Mouse (Mus musculus): Measurements from ENCODE around the gene Commd3. TPM values are rescaled to one million over a fixed set of nuclear protein-coding genes. Genes with fewer than 3 reads are reported as not detected.

The Commd3 gene
- polyA plus RNA-seq, 1 experiment from 2014 or later, result 291 TPM

- ATAC-seq, result no peak
- H3K27me3 ChIP-seq (replicated peaks; ENCODE audit: control insufficient read depth, insufficient read depth, low read length), result peaks cover 16% of the 10 kb centered on the region
- peak overlapping the region; percentile 41 for H3K9ac ChIP-seq (replicated peaks; ENCODE audit: low read depth, low read length)
- peaks cover 22% of the 10 kb centered on the region for H3K4me1 ChIP-seq (replicated peaks; ENCODE audit: control insufficient read depth, insufficient read depth, low read length)
- no peaks in the 10 kb centered on the region for H3K9me3 ChIP-seq (ENCODE audit: control insufficient read depth, low read length)
- H3K4me3 ChIP-seq (replicated peaks; ENCODE audit: low read length), result peak overlapping the region; percentile 37
- H3K36me3 ChIP-seq (ENCODE audit: control insufficient read depth, insufficient read depth), result no peaks in the 10 kb centered on the region; the same call in 1 of the 2 replicates
- no peak overlapping the region for H3K27ac ChIP-seq (ENCODE audit: low read length)
- H3K4me2 ChIP-seq (ENCODE audit: low read length), result peak overlapping the region; percentile 59
- 3% methylated on average over 25 of the region's 29 CpGs for WGBS
These were observed 8.8 kb downstream of the Commd3 start for GRCm38 (mm10) chr2:18680961-18681360.

- peaks cover 34% of the 10 kb centered on the region for H3K27me3 ChIP-seq (replicated peaks; ENCODE audit: control insufficient read depth, insufficient read depth, low read length)
- no peak for ATAC-seq
- H3K4me2 ChIP-seq (ENCODE audit: low read length), result no peak overlapping the region
- H3K9me3 ChIP-seq (ENCODE audit: control insufficient read depth, low read length), result no peaks in the 10 kb centered on the region
- H3K4me1 ChIP-seq (replicated peaks; ENCODE audit: control insufficient read depth, insufficient read depth, low read length), result peaks cover 20% of the 10 kb centered on the region
- WGBS, result 68% methylated on average over 5 of the region's 5 CpGs
- H3K27ac ChIP-seq (ENCODE audit: low read length), result no peak overlapping the region
- H3K9ac ChIP-seq (replicated peaks; ENCODE audit: low read depth, low read length), result no peak overlapping the region
- H3K36me3 ChIP-seq (ENCODE audit: control insufficient read depth, insufficient read depth), result no peaks in the 10 kb centered on the region; the same call in 1 of the 2 replicates
- H3K4me3 ChIP-seq (replicated peaks; ENCODE audit: low read length), result no peak overlapping the region
These were observed 11.9 kb downstream of the Commd3 start for GRCm38 (mm10) chr2:18684062-18684461.

- Histone ChIP-seq H3K9me3 (ENCODE audit: control insufficient read depth, low read length) (no peaks in the 10 kb centered on the region), H3K36me3 (ENCODE audit: control insufficient read depth, insufficient read depth) (no peaks in the 10 kb centered on the region; the same call in 1 of the 2 replicates), H3K9ac (replicated peaks; ENCODE audit: low read depth, low read length) (no peak overlapping the region), H3K4me3 (replicated peaks; ENCODE audit: low read length) (no peak overlapping the region), H3K4me1 (replicated peaks; ENCODE audit: control insufficient read depth, insufficient read depth, low read length) (peaks cover 22% of the 10 kb centered on the region), H3K27me3 (replicated peaks; ENCODE audit: control insufficient read depth, insufficient read depth, low read length) (peaks cover 24% of the 10 kb centered on the region), H3K27ac (ENCODE audit: low read length) (no peak overlapping the region), H3K4me2 (ENCODE audit: low read length) (no peak overlapping the region)
- ATAC-seq, result no peak
- 55% methylated on average over 6 of the region's 6 CpGs for WGBS
These were observed 14.2 kb downstream of the Commd3 start for GRCm38 (mm10) chr2:18686386-18686785.

- no peak overlapping the region for H3K4me3 ChIP-seq (replicated peaks; ENCODE audit: low read length)
- H3K9me3 ChIP-seq (ENCODE audit: control insufficient read depth, low read length), result no peaks in the 10 kb centered on the region
- ATAC-seq, result no peak
- H3K27me3 ChIP-seq (replicated peaks; ENCODE audit: control insufficient read depth, insufficient read depth, low read length), result peaks cover 26% of the 10 kb centered on the region
- H3K9ac ChIP-seq (replicated peaks; ENCODE audit: low read depth, low read length), result no peak overlapping the region
- WGBS, result 36% methylated on average over 8 of the region's 8 CpGs
- no peaks in the 10 kb centered on the region; the same call in 1 of the 2 replicates for H3K36me3 ChIP-seq (ENCODE audit: control insufficient read depth, insufficient read depth)
- peaks cover 21% of the 10 kb centered on the region for H3K4me1 ChIP-seq (replicated peaks; ENCODE audit: control insufficient read depth, insufficient read depth, low read length)
- no peak overlapping the region for H3K27ac ChIP-seq (ENCODE audit: low read length)
- no peak overlapping the region for H3K4me2 ChIP-seq (ENCODE audit: low read length)
These were observed 14.8 kb downstream of the Commd3 start for GRCm38 (mm10) chr2:18686826-18687519.

- H3K27me3 ChIP-seq (replicated peaks; ENCODE audit: control insufficient read depth, insufficient read depth, low read length), result peaks cover 34% of the 10 kb centered on the region
- no peak overlapping the region for H3K27ac ChIP-seq (ENCODE audit: low read length)
- H3K4me1 ChIP-seq (replicated peaks; ENCODE audit: control insufficient read depth, insufficient read depth, low read length), result peaks cover 21% of the 10 kb centered on the region
- no peak for ATAC-seq
- H3K4me3 ChIP-seq (replicated peaks; ENCODE audit: low read length), result no peak overlapping the region
- no peaks in the 10 kb centered on the region; the same call in 1 of the 2 replicates for H3K36me3 ChIP-seq (ENCODE audit: control insufficient read depth, insufficient read depth)
- H3K9me3 ChIP-seq (ENCODE audit: control insufficient read depth, low read length), result no peaks in the 10 kb centered on the region
- 8% methylated on average over 9 of the region's 9 CpGs for WGBS
- H3K4me2 ChIP-seq (ENCODE audit: low read length), result no peak overlapping the region
- no peak overlapping the region for H3K9ac ChIP-seq (replicated peaks; ENCODE audit: low read depth, low read length)
These were observed 15.5 kb downstream of the Commd3 start for GRCm38 (mm10) chr2:18687671-18688170.

- Histone ChIP-seq H3K4me1 (replicated peaks; ENCODE audit: control insufficient read depth, insufficient read depth, low read length) (peaks cover 21% of the 10 kb centered on the region), H3K27ac (ENCODE audit: low read length) (no peak overlapping the region), H3K4me2 (ENCODE audit: low read length) (peak overlapping the region; percentile 82), H3K27me3 (replicated peaks; ENCODE audit: control insufficient read depth, insufficient read depth, low read length) (peaks cover 37% of the 10 kb centered on the region), H3K9me3 (ENCODE audit: control insufficient read depth, low read length) (no peaks in the 10 kb centered on the region), H3K9ac (replicated peaks; ENCODE audit: low read depth, low read length) (no peak overlapping the region), H3K4me3 (replicated peaks; ENCODE audit: low read length) (peak overlapping the region; percentile 53), H3K36me3 (ENCODE audit: control insufficient read depth, insufficient read depth) (no peaks in the 10 kb centered on the region)
- ATAC-seq, result no peak
- 6% methylated on average over 6 of the region's 6 CpGs for WGBS
These were observed 16.1 kb downstream of the Commd3 start for GRCm38 (mm10) chr2:18688286-18688685.

- Histone ChIP-seq H3K4me1 (replicated peaks; ENCODE audit: control insufficient read depth, insufficient read depth, low read length) (peaks cover 23% of the 10 kb centered on the region), H3K9ac (replicated peaks; ENCODE audit: low read depth, low read length) (no peak overlapping the region)
- ATAC-seq, result peak; percentile 35; the same call in 1 of the 2 replicates
These were observed 16.5 kb downstream of the Commd3 start for GRCm38 (mm10) chr2:18688708-18689063.

GRCm38 (mm10) chr2:18689064-18689921 is 17.1 kb downstream of the Commd3 start:
- 2% methylated on average over 50 of the region's 51 CpGs for WGBS
- Histone ChIP-seq H3K9ac (replicated peaks; ENCODE audit: low read depth, low read length) (peak overlapping the region; percentile 57; the same call in 1 of the 2 replicates), H3K9me3 (ENCODE audit: control insufficient read depth, low read length) (no peaks in the 10 kb centered on the region)

More at GRCm38 (mm10) chr2:18688708-18689063, 16.5 kb downstream of the Commd3 start:
- Histone ChIP-seq H3K4me2 (ENCODE audit: low read length) (peak overlapping the region; percentile 82), H3K27ac (ENCODE audit: low read length) (no peak overlapping the region), H3K4me3 (replicated peaks; ENCODE audit: low read length) (peak overlapping the region; percentile 53), H3K9me3 (ENCODE audit: control insufficient read depth, low read length) (no peaks in the 10 kb centered on the region), H3K27me3 (replicated peaks; ENCODE audit: control insufficient read depth, insufficient read depth, low read length) (peaks cover 37% of the 10 kb centered on the region), H3K36me3 (ENCODE audit: control insufficient read depth, insufficient read depth) (no peaks in the 10 kb centered on the region)
- under 1% methylated on average over 35 of the region's 45 CpGs for WGBS

GRCm38 (mm10) chr2:18690055-18690691 is 18.0 kb downstream of the Commd3 start:
- peak; percentile 70 for ATAC-seq
- under 1% methylated on average over 50 of the region's 58 CpGs for WGBS
- H3K27me3 ChIP-seq (replicated peaks; ENCODE audit: control insufficient read depth, insufficient read depth, low read length), result peaks cover 34% of the 10 kb centered on the region

More at GRCm38 (mm10) chr2:18689064-18689921, 17.1 kb downstream of the Commd3 start:
- Histone ChIP-seq H3K4me3 (replicated peaks; ENCODE audit: low read length) (peak overlapping the region; percentile 53), H3K27ac (ENCODE audit: low read length) (no peak overlapping the region), H3K36me3 (ENCODE audit: control insufficient read depth, insufficient read depth) (no peaks in the 10 kb centered on the region), H3K4me1 (replicated peaks; ENCODE audit: control insufficient read depth, insufficient read depth, low read length) (peaks cover 29% of the 10 kb centered on the region), H3K4me2 (ENCODE audit: low read length) (peak overlapping the region; percentile 82), H3K27me3 (replicated peaks; ENCODE audit: control insufficient read depth, insufficient read depth, low read length) (peaks cover 34% of the 10 kb centered on the region)
- ATAC-seq, result peak; percentile 4

More at GRCm38 (mm10) chr2:18690055-18690691, 18.0 kb downstream of the Commd3 start:
- H3K9me3 ChIP-seq (ENCODE audit: control insufficient read depth, low read length), result no peaks in the 10 kb centered on the region
- no peaks in the 10 kb centered on the region for H3K36me3 ChIP-seq (ENCODE audit: control insufficient read depth, insufficient read depth)
- H3K9ac ChIP-seq (replicated peaks; ENCODE audit: low read depth, low read length), result peak overlapping the region; percentile 57
- H3K4me1 ChIP-seq (replicated peaks; ENCODE audit: control insufficient read depth, insufficient read depth, low read length), result peaks cover 35% of the 10 kb centered on the region
- H3K27ac ChIP-seq (ENCODE audit: low read length), result no peak overlapping the region
- peak overlapping the region; percentile 53 for H3K4me3 ChIP-seq (replicated peaks; ENCODE audit: low read length)
- peak overlapping the region; percentile 82 for H3K4me2 ChIP-seq (ENCODE audit: low read length)

Measured in forebrain, embryonic 16.5 days (tissue).